Mouse (Mus musculus) intestine, postnatal 0 days (tissue): ENCODE measurements around the gene Pitpnc1. TPM values are rescaled to one million over a fixed set of nuclear protein-coding genes. Genes with fewer than 3 reads are reported as not detected.
A peak's percentile ranks its signal among the peaks of the same experiment; 100 is the strongest.

ENCODE experiments used
- ATAC-seq: fragments of 200-750 bp; cut with Nextera tagmentation; 2 replicates; pipeline ENCODE4 v1.8.0; 2017; ENCODE audit warnings: mild to moderate bottlenecking, moderate TSS enrichment, moderate library complexity
- H3K27ac ChIP-seq: fragments of 300-500 bp; sonication (generic); 2 replicates; pipeline ENCODE4 v1.5.1; 2014; ENCODE audit warnings: mild to moderate bottlenecking, low read depth, low read length, moderate library complexity
- H3K27me3 ChIP-seq: fragments of 300-500 bp; sonication (generic); replicated peaks from 2 replicates; pipeline ENCODE4 v1.6.1; 2014; ENCODE audit warnings: low read length, mixed read lengths; ENCODE audit not compliant: control insufficient read depth, insufficient read depth
- H3K36me3 ChIP-seq: fragments of 300-500 bp; sonication (generic); 2 replicates; pipeline ENCODE4 v1.6.1; 2014; ENCODE audit warnings: mild to moderate bottlenecking, moderate library complexity; ENCODE audit not compliant: control insufficient read depth, insufficient read depth
- H3K4me1 ChIP-seq: fragments of 300-500 bp; sonication (generic); replicated peaks from 2 replicates; pipeline ENCODE4 v1.6.1; 2014; ENCODE audit warnings: antibody characterized with exemption, low read length, mixed read lengths; ENCODE audit not compliant: control insufficient read depth, insufficient read depth
- H3K4me2 ChIP-seq: fragments of 300-500 bp; sonication (generic); replicated peaks from 2 replicates; pipeline ENCODE4 v1.6.1; 2014; ENCODE audit warnings: low read depth, mild to moderate bottlenecking, moderate library complexity
- H3K4me3 ChIP-seq: fragments of 300-500 bp; sonication (generic); 2 replicates; pipeline ENCODE4 v1.5.1; 2014; ENCODE audit warnings: low read depth, low read length
- H3K9ac ChIP-seq: fragments of 300-500 bp; sonication (generic); 2 replicates; pipeline ENCODE4 v1.6.1; 2014; ENCODE audit warnings: mild to moderate bottlenecking, low read depth, low read length
- H3K9me3 ChIP-seq: fragments of 300-500 bp; sonication (generic); 2 replicates; pipeline ENCODE4 v1.6.1; 2016; ENCODE audit warnings: mixed run types; ENCODE audit not compliant: control insufficient read depth
- CTCF ChIP-seq: sonication (generic); IDR thresholded peaks from 2 replicates; pipeline ENCODE4 v1.5.1; 2016; ENCODE audit warnings: low read depth, mild to moderate bottlenecking, control low read depth, antibody characterized with exemption, moderate library complexity
- WGBS: fragments of 180-500 bp; shearing (Covaris S2); extraction: QIAGEN DNeasy Blood & Tissue Kit; methylation state at CpG from one replicate; pipeline ENCODE4 v1.1.7; 2014; 5-methylcytosine and 5-hydroxymethylcytosine counted together
- polyA plus RNA-seq: library from polyadenylated mRNA; unstranded; fragments of >200 nt; fragmentation: Nextera tagmentation; extraction: Ambion mirVana; gene quantifications from 2 replicates; pipeline ENCODE4 v1.2.1, GENCODE M21; 2015

Gene Pitpnc1
- polyA plus RNA-seq, 1 experiment from 2014 or later, result 4.4 TPM

DNA sequence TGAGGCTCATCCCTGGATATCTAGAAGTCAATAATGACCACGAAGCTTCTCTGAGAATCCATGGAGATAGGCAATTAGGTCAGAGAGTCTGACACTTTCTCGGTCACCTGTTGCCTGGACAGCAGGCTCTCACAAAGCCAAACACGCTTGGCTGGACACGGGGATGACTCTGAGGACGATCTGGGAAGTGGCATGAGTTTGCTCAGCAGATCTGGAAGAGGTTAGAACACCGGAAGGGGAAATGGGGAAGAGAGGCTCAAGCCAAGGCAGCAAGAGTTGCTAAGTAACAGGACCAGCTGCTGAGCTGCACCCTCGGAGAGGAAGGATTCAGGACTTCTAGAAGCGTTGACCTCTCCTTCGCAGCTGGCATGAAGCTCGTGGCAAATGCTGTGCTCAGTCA is 143.2 kb downstream of the Pitpnc1 start:
- H3K9me3 ChIP-seq, result no peaks in the 10 kb centered on the region
- H3K36me3 ChIP-seq, result no peaks in the 10 kb centered on the region
- ATAC-seq, result no peak
- no peak for TF ChIP-seq CTCF
- no peak overlapping the region for H3K4me3 ChIP-seq
- no peaks in the 10 kb centered on the region for H3K4me1 ChIP-seq
- H3K27me3 ChIP-seq, result no peaks in the 10 kb centered on the region
- H3K27ac ChIP-seq, result no peak overlapping the region
- no peak overlapping the region for H3K9ac ChIP-seq
- H3K4me2 ChIP-seq, result no peak overlapping the region
- WGBS, result 79% methylated on average over 10 of the region's 10 CpGs

DNA sequence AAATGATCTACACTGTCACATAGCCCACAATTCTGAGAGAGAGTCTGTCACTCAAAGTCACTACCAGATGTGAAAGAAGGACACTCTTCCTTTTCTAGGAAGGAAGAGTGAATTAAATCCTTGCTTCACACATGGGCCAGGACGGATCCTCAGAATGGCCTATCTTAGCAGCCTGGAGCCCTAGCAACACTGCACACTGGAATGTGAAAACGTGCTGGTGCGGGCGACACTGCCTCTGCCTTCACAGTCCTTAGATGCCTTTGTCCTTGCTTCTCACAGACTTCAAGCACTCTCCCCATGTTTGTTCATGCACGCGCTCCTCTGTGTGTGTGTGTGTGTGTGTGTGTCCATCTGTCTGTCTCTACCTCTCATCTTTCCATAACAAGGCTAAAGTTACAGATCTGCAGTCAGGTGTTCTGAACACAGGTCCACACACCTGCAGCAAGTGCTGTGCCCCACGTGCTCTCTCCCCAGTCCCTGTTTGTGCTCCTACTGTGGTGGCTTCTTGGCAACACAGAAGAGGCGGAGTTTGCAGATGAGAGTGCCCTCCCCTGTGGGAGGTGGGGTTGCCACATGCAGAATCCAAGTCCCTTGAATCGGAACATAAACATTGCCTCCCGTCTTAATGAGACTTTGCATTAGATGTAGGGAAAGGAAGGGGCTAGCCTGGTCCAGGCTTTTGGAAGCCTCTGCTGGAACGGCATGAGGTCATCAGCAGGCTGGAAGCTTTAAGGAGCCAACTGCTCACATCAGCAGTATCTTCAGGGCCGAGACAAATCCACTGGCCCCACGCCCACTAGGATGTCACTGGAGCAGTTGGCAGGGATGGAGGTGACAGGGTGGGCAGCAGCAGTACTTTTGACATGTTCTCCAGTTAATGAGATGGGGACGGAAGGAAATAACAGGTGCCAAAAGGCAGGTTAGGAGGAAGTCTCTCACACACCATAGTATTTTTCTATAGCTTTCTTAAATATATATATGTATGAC is 144.5 kb downstream of the Pitpnc1 start:
- no peaks in the 10 kb centered on the region for H3K36me3 ChIP-seq
- H3K27me3 ChIP-seq, result no peaks in the 10 kb centered on the region
- no peaks in the 10 kb centered on the region for H3K9me3 ChIP-seq
- H3K27ac ChIP-seq, result no peak overlapping the region
- ATAC-seq, result no peak
- no peak for TF ChIP-seq CTCF
- H3K4me3 ChIP-seq, result no peak overlapping the region
- 58% methylated on average over 14 of the region's 14 CpGs for WGBS
- H3K9ac ChIP-seq, result no peak overlapping the region
- no peak overlapping the region for H3K4me2 ChIP-seq
- no peaks in the 10 kb centered on the region for H3K4me1 ChIP-seq

DNA sequence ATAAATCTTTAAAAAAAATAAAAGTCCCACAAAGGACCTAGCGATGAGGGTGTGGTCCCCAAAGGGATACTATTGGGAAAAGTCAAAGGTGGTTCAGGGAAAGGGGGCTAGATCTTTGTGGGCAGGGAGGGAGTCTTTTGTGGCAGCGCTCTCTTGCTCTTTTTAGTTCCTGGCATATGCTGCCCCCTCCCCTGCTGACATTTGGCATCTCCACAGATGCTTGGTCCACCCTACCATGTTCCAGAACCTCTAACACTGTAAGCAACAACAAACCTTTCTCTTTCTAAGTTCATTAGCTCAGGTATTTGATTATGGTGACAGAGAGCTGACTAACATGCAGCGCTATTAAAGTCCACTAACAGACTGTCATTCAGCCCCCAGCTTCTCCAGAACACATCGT is 145.3 kb downstream of the Pitpnc1 start:
- TF ChIP-seq CTCF, result no peak
- Histone ChIP-seq H3K4me1 (no peaks in the 10 kb centered on the region), H3K9me3 (no peaks in the 10 kb centered on the region), H3K36me3 (no peaks in the 10 kb centered on the region), H3K27me3 (no peaks in the 10 kb centered on the region), H3K27ac (no peak overlapping the region), H3K4me2 (no peak overlapping the region), H3K4me3 (no peak overlapping the region), H3K9ac (no peak overlapping the region)
- WGBS, result 91% methylated on average over 4 of the region's 4 CpGs
- no peak for ATAC-seq

DNA sequence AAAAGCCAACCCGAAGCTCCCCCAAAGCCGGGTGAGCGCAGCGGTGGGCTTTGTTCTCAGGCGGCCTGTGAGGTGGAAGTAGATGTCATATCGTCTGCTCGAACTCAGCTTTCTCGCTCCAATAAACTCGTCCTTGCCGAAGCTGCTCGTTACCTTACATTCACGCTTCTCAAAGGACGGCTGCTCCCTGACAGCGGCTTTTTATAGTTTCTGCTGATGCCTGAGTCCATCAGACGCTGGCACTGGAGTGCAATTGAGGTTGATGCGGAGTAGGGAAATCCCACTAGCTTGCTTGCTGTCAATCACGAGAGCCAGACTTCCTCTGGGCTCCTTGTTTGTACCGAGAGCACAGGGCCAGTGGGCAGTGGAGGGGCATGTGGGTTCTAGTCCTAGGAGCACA is 147.3 kb downstream of the Pitpnc1 start:
- 0 out of 2 replicates have a peak overlapping the region, but pooled peaks have one; percentile 8 for H3K27ac ChIP-seq
- no peak overlapping the region for H3K4me2 ChIP-seq
- no peak for TF ChIP-seq CTCF
- no peaks in the 10 kb centered on the region for H3K9me3 ChIP-seq
- no peak overlapping the region for H3K4me3 ChIP-seq
- no peaks in the 10 kb centered on the region for H3K4me1 ChIP-seq
- 72% methylated on average over 18 of the region's 18 CpGs for WGBS
- H3K27me3 ChIP-seq, result no peaks in the 10 kb centered on the region
- no peaks in the 10 kb centered on the region for H3K36me3 ChIP-seq
- no peak overlapping the region for H3K9ac ChIP-seq
- no peak for ATAC-seq

DNA sequence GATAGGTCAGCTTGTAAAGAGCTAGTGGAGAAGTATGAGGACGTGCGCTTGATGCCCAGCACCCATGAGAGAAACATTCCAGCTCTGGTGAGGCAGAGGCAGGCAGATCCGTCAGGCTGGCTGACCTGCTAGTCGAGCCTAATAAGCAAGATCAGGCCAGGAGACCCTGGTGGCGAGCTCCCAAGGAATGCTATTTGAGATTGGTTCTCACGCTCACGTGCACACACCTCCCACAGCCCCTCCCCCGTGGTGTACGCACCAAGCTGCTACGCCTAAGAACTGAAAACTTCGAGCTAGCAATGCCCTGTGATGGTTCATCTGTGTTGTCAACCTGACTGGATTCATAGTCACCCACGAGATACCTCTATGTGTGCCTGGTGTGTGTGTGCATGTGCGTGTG is 148.3 kb downstream of the Pitpnc1 start:
- no peaks in the 10 kb centered on the region for H3K4me1 ChIP-seq
- no peaks in the 10 kb centered on the region for H3K9me3 ChIP-seq
- no peak overlapping the region for H3K4me2 ChIP-seq
- H3K27me3 ChIP-seq, result no peaks in the 10 kb centered on the region
- no peak for TF ChIP-seq CTCF
- ATAC-seq, result no peak
- no peak overlapping the region for H3K9ac ChIP-seq
- H3K27ac ChIP-seq, result no peak overlapping the region
- H3K4me3 ChIP-seq, result no peak overlapping the region
- no peaks in the 10 kb centered on the region for H3K36me3 ChIP-seq
- WGBS, result 94% methylated on average over 13 of the region's 13 CpGs

DNA sequence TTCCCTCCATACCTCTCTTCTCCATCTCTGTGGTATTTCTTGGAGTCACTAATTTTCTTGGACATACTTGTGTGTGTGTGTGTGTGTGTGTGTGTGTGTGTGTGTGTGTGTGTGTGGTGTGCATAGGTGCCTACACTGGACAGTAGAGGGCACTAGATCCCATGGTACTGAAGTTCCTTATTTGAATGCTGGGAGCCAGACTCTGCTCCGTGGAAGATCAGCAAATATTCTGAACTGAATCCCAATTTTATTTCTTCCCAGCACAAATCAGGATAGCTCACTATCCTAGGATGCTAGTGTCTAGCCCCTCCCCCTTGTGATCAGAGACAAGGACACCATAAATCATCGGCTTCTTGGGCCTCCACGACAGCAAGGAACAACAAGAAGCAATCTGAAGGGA is 148.7 kb downstream of the Pitpnc1 start:
- Histone ChIP-seq H3K27ac (no peak overlapping the region), H3K9me3 (no peaks in the 10 kb centered on the region), H3K36me3 (no peaks in the 10 kb centered on the region), H3K4me3 (no peak overlapping the region), H3K4me1 (no peaks in the 10 kb centered on the region), H3K27me3 (no peaks in the 10 kb centered on the region), H3K9ac (no peak overlapping the region), H3K4me2 (no peak overlapping the region)
- ATAC-seq, result no peak
- TF ChIP-seq CTCF, result no peak
- WGBS, result 90% methylated on average over 3 of the region's 3 CpGs
